Mouse (Mus musculus): Measurements from ENCODE around the gene Ldlrad1. TPM values are rescaled to one million over a fixed set of nuclear protein-coding genes. Genes with fewer than 3 reads are reported as not detected.

Ldlrad1 gene
- polyA plus RNA-seq (2014; fragmentation: Illumina TruSeq; extraction: RNeasy Lipid Tissue Mini Kit (QIAGEN cat#74804); ENCODE audit: low read depth, low replicate concordance): not detected

DNA sequence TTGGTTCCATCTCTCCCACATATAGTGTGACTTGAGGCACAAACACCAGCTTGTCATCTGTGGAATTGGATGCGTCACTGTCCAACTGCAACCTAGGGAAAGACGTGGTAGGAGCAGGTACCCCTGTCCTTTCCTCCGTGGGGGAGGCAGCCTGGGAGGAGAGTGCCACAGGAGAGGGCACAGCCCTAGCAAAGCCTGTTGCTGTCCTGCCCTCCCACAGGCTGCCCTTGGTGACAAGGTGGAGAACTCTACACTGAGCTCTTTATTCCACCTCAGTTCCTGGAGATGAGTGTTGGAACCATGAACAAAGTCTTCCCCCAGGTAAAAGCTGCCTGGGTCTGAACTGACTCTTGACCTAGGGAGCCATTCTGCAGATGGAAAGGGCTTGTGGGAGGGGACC lies at the start of gene Ldlrad1:
TSS of gene Ldlrad1 (plus strand) at position 301 of the 400 bp plus-strand sequence.

DNA sequence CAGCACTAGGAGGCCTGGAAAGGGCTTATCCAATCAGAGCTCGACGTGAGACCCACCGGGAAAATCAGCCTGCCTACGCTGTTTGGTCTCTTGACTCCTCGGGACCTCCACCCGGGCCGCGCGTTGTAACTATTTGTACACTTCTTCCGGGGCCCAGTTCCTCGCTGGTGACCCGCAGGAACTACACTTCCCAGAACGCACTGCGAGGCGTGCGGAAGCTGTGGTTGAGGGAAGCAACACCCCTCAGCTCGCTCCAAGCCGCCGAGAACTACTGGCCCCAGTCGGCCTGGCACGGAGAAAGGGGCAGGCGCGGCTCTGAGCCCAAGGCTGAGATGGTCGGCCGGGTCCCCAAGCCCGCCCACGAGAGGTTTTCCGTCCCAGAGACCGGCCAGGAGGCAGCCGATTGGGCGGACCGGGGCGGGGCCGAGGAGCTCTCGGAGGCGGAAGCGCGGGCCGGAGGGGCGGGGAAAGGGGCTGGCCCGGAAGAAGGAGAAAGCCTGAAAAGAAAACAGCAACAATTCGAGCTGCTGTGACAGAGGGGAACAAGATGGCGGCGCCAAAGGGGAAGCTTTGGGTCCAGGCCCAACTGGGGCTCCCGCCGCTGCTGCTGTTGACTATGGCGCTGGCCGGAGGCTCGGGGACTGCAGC lies 30.7 kb upstream of the Ldlrad1 start, which contains the start of gene Tmem59:
TSS of gene Tmem59 (plus strand) at position 218 of the 648 bp plus-strand sequence.

DNA sequence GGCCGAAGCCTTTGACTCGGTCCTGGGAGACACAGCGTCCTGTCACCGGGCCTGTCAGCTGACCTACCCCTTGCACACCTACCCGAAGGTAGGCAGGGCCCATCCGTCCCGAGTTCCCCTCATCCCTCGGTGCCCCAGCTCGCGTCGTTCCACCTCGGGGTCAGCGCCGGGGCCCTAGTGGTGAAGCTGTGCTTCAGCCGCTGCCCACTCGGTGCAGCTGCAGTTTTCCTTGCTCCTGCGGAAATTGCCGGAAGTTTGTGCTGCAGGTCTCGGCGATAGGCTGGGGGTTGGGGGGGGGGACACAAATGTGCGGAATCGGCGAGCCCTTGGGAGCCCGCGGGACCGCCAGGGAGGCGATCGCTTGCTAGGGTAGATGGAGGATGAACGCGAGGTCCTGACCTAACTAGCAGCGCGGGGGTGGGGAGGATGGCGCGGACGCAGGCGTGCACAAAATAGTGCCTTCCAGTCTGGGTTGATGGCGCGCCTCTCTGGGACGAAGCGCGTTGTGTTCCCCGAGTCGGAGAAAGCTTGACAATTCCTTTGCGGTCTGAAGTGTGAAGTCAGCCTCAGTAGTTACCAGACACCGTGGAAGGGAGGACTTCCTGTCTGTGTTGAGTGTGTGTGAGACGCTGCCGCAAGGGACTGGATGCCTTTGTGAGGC lies 30.0 kb upstream of the Ldlrad1 start, which contains the start of gene Tceanc2:
TSS of gene Tceanc2 (minus strand) at position 287 of the 661 bp plus-strand sequence.

DNA sequence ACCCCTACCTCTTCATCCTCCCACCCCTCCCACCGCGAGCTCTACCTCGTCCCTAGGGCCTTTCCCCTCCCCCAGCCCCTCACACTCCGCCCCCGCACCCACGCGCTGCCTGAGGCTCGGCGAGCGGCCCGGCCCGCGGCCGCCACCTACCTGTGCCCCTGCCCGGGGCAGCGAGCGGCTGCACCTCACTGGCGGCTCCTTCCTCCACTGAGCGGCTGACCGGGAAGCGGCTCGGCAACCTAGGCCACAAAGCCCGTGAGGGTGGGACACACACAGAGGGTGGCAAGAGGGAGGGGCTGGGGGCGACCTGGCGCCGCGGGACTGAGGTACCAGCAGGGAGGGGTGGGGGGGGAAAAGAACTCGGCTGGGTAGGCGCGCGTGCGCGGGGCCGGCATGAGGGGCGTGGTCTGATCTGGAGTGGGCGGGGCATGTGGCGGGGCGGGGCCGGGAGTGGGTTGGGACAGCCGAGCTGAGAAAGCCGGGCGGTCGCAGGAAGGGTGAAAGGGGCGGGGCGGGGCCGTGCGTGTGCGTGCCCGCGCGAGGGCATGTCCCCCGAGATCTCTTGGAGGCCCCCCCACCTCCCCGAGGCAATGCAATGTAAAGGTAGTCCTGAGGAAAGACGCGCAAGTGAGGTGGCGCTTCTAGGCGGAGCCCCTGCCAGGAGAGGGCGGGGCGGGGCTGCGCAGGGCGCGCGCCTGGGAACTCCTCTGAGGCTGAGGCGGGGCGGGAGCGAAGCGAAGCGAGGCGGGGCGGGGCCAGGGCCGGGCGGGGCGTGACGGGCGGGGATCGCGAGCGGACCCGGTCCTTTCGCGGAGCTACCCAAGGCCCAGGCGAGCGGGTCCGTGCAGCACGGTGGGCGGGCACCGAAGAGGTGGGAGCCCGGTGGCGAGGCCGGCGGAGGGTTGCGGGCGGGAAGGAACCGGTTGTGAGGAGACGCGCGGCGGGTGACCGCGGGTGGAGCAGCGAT lies 44.4 kb downstream of the Ldlrad1 start, which contains the start of the genes Lrrc42 and Hspb11:
TSS of gene Lrrc42 (minus strand) at position 408 of the 967 bp plus-strand sequence.
TSS of gene Hspb11 (plus strand) at position 469 of the 967 bp plus-strand sequence.

Other genes with a start within 250 kb of the Ldlrad1 start
- gene Mrpl37, start 142.3 kb upstream of the Ldlrad1 start, polyA plus RNA-seq (2014; fragmentation: Illumina TruSeq; extraction: RNeasy Lipid Tissue Mini Kit (QIAGEN cat#74804); ENCODE audit: low read depth, low replicate concordance): 23.5 TPM
- gene Cyb5rl, start 142.2 kb upstream of the Ldlrad1 start, polyA plus RNA-seq (2014; fragmentation: Illumina TruSeq; extraction: RNeasy Lipid Tissue Mini Kit (QIAGEN cat#74804); ENCODE audit: low read depth, low replicate concordance): 1.6 TPM
- gene Cdcp2, start 112.3 kb upstream of the Ldlrad1 start, polyA plus RNA-seq (2014; fragmentation: Illumina TruSeq; extraction: RNeasy Lipid Tissue Mini Kit (QIAGEN cat#74804); ENCODE audit: low read depth, low replicate concordance): not detected
- gene Tmem59, start 30.8 kb upstream of the Ldlrad1 start, polyA plus RNA-seq (2014; fragmentation: Illumina TruSeq; extraction: RNeasy Lipid Tissue Mini Kit (QIAGEN cat#74804); ENCODE audit: low read depth, low replicate concordance): 596 TPM
- 23.3 TPM for gene Tceanc2, start 30.1 kb upstream of the Ldlrad1 start, polyA plus RNA-seq (2014; fragmentation: Illumina TruSeq; extraction: RNeasy Lipid Tissue Mini Kit (QIAGEN cat#74804); ENCODE audit: low read depth, low replicate concordance)
- 18.2 TPM for gene Lrrc42, start 44.4 kb downstream of the Ldlrad1 start, polyA plus RNA-seq (2014; fragmentation: Illumina TruSeq; extraction: RNeasy Lipid Tissue Mini Kit (QIAGEN cat#74804); ENCODE audit: low read depth, low replicate concordance)
- 30.8 TPM for gene Hspb11, start 44.4 kb downstream of the Ldlrad1 start, polyA plus RNA-seq (2014; fragmentation: Illumina TruSeq; extraction: RNeasy Lipid Tissue Mini Kit (QIAGEN cat#74804); ENCODE audit: low read depth, low replicate concordance)
- 274 TPM for gene Dio1, start 98.0 kb downstream of the Ldlrad1 start, polyA plus RNA-seq (2014; fragmentation: Illumina TruSeq; extraction: RNeasy Lipid Tissue Mini Kit (QIAGEN cat#74804); ENCODE audit: low read depth, low replicate concordance)
- 33.7 TPM for gene Yipf1, start 105.2 kb downstream of the Ldlrad1 start, polyA plus RNA-seq (2014; fragmentation: Illumina TruSeq; extraction: RNeasy Lipid Tissue Mini Kit (QIAGEN cat#74804); ENCODE audit: low read depth, low replicate concordance)
- gene Ndc1, start 158.6 kb downstream of the Ldlrad1 start, polyA plus RNA-seq (2014; fragmentation: Illumina TruSeq; extraction: RNeasy Lipid Tissue Mini Kit (QIAGEN cat#74804); ENCODE audit: low read depth, low replicate concordance): 7.5 TPM
- not detected for gene Glis1, start 225.4 kb downstream of the Ldlrad1 start, polyA plus RNA-seq (2014; fragmentation: Illumina TruSeq; extraction: RNeasy Lipid Tissue Mini Kit (QIAGEN cat#74804); ENCODE audit: low read depth, low replicate concordance)

All from liver, adult 10 weeks (tissue).